ENCODE assay signal across 21 mouse cellular contexts in the genomic region with DNA sequence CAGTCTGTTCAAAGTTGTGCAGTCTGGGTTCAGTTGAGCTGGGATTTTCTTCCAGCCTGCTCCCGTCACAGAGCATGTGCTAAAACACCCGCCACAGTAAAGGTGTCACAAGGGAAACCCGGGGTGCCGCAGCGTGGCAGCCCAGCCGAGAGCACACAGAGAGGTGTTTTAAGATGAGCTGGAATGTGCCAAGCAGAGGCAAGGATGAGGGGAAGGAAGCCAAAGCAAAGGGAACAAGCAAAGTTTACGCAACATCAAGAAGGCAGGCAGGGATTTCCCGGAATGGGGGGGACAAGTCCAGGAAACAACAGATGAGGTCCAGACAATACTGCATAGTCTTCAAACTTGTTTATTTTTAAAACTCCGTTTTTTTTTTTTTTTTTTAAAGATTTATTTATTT. TPM values are rescaled to one million over a fixed set of nuclear protein-coding genes. Genes with fewer than 3 reads are reported as not detected.
DNase-seq lines count a peak whose midpoint lies in the region; ATAC-seq and TF ChIP-seq lines count a peak whose summit lies in the region.
"Had no signal": no experiment of that assay in that cellular context is flagged by ENCODE, and none has a peak within 500 bp of the region (broad histone marks: within the 10 kb centered on the region; RNA-seq: fewer than 3 reads in every experiment).

No protein-coding gene starts in this region.

- 15% methylated on average over 9 of the region's 9 CpGs for WGBS in lung, postnatal 0 days
- 83% methylated on average over 9 of the region's 9 CpGs for WGBS in forebrain, embryonic 10.5 days
- WGBS in forebrain, embryonic 15.5 days = 79% methylated on average over 9 of the region's 9 CpGs

- 0 out of 2 replicates have a peak overlapping the region, but pooled peaks have one; percentile 1 for H3K27ac ChIP-seq in lung, postnatal 0 days (ENCODE audit: low read length)
- H3K27ac ChIP-seq in forebrain, embryonic 10.5 days = no peak overlapping the region
- H3K27ac ChIP-seq in forebrain, embryonic 15.5 days (replicated peaks) = no peak overlapping the region
- H3K27ac ChIP-seq: hindbrain, embryonic 14.5 days; kidney, postnatal 0 days; liver, embryonic 14.5 days had no signal

- peak; percentile 87 for TF ChIP-seq EP300 in lung, postnatal 0 days (IDR thresholded peaks at IDR 0.05)

- H3K9ac ChIP-seq in lung, postnatal 0 days (replicated peaks; ENCODE audit: low read depth) = no peak overlapping the region
- H3K9ac ChIP-seq in forebrain, embryonic 15.5 days (replicated peaks) = no peak overlapping the region
- H3K9ac ChIP-seq: hindbrain, embryonic 14.5 days; liver, embryonic 14.5 days had no signal

- ATAC-seq in lung, postnatal 0 days = peak; percentile 60
- ATAC-seq in forebrain, embryonic 15.5 days (replicated peaks) = no peak
- ATAC-seq: intestine, embryonic 16.5 days had no signal

- peak; percentile 44 for DNase-seq in gastrocnemius, adult 18-20 months (ENCODE audit: low spot score)
- DNase-seq in gastrocnemius, postnatal 36 days = no peak
- peak; percentile 37 for DNase-seq in urinary bladder, postnatal 14 days (ENCODE audit: low spot score)
- no peak for DNase-seq in urinary bladder, postnatal 4 days (ENCODE audit: low spot score in 2 of 2)
- peak; percentile 96 for DNase-seq in lung, postnatal 0 days (ENCODE audit: low spot score)
- DNase-seq in layer of hippocampus, postnatal 10 days (ENCODE audit: low spot score in 2 of 2) = no peak
- no peak for DNase-seq in forebrain, embryonic 10.5 days (ENCODE audit: extremely low spot score, low spot score)
- DNase-seq: cerebellum, postnatal 25 days; embryo, embryonic 11 days; gastrocnemius, postnatal 25 days; midbrain, embryonic 14.5 days; thymus, postnatal 4 days had no signal

- H3K4me1 ChIP-seq in lung, postnatal 0 days (ENCODE audit: insufficient read depth, low read depth, low read length) = peaks cover 13% of the 10 kb centered on the region
- H3K4me1 ChIP-seq in forebrain, embryonic 10.5 days = peaks cover 67% of the 10 kb centered on the region
- H3K4me1 ChIP-seq in forebrain, embryonic 15.5 days = peaks cover 48% of the 10 kb centered on the region

- no peak overlapping the region for H3K4me3 ChIP-seq in lung, postnatal 0 days (ENCODE audit: low read depth, low read length)
- H3K4me3 ChIP-seq in forebrain, embryonic 10.5 days = no peak overlapping the region
- no peak overlapping the region for H3K4me3 ChIP-seq in forebrain, embryonic 15.5 days
- H3K4me3 ChIP-seq: myocyte had no signal

- H3K36me3 ChIP-seq in lung, postnatal 0 days (ENCODE audit: insufficient read depth, low read length) = no peaks in the 10 kb centered on the region
- H3K36me3 ChIP-seq in forebrain, embryonic 10.5 days (replicated peaks) = no peaks in the 10 kb centered on the region
- no peaks in the 10 kb centered on the region for H3K36me3 ChIP-seq in forebrain, embryonic 15.5 days

- intact Hi-C loops in gastrocnemius, postnatal 36 days (cut with DNase I) = no loop called here

- H3K4me2 ChIP-seq in lung, postnatal 0 days (replicated peaks; ENCODE audit: low read depth, low read length) = no peak overlapping the region
- H3K4me2 ChIP-seq in forebrain, embryonic 15.5 days (replicated peaks) = no peak overlapping the region
- H3K4me2 ChIP-seq: heart, embryonic 11.5 days; hindbrain, embryonic 14.5 days had no signal

- H3K27me3 ChIP-seq in lung, postnatal 0 days (replicated peaks; ENCODE audit: insufficient read depth, low read length) = no peaks in the 10 kb centered on the region
- peaks cover 48% of the 10 kb centered on the region for H3K27me3 ChIP-seq in forebrain, embryonic 10.5 days (ENCODE audit: poor library complexity, severe bottlenecking)
- no peaks in the 10 kb centered on the region for H3K27me3 ChIP-seq in forebrain, embryonic 15.5 days
- H3K27me3 ChIP-seq: CH12.LX had no signal

- TF ChIP-seq CTCF in lung, postnatal 0 days (IDR thresholded peaks at IDR 0.05) = no peak

- no peaks in the 10 kb centered on the region for H3K9me3 ChIP-seq in lung, postnatal 0 days (ENCODE audit: low read length)
- H3K9me3 ChIP-seq in forebrain, embryonic 10.5 days = no peaks in the 10 kb centered on the region
- H3K9me3 ChIP-seq in forebrain, embryonic 15.5 days = no peaks in the 10 kb centered on the region

RNA-seq across cellular contexts. Expression of a gene that starts 12.5 kb away (rescaled TPM):
- 10 to 100 TPM; 10.5 to 15.0 TPM for total RNA-seq in gastrocnemius, adult 18-20 months (2021)
- total RNA-seq in gastrocnemius, postnatal 36 days (2021) = 10 to 100 TPM in 1 of 2 experiments, 1 to 10 TPM in 1; 8.4 to 13.6 TPM
- 27.3 and 32.0 TPM in 2 replicates for polyA plus RNA-seq in lung, postnatal 0 days (2015; fragmentation: Nextera tagmentation; extraction: Ambion mirVana)
- total RNA-seq in layer of hippocampus, postnatal 10 days (2021) = 10 to 100 TPM; 33.0 to 42.3 TPM
- 2.5 and 2.9 TPM in 2 replicates for polyA plus RNA-seq in forebrain, embryonic 10.5 days (2016; fragmentation: Nextera tagmentation; extraction: Ambion mirVana)
- polyA plus RNA-seq in forebrain, embryonic 15.5 days (2015; fragmentation: Nextera tagmentation; extraction: Ambion mirVana) = 15.8 and 16.4 TPM in 2 replicates
- total RNA-seq: CH12.LX; megakaryocyte, adult 5-6 weeks had no signal

RNA-seq across cellular contexts. Expression of a gene that starts 13.2 kb away (rescaled TPM):
- total RNA-seq in gastrocnemius, adult 18-20 months (2021) = under 1 TPM; 0.34 to 0.50 TPM
- total RNA-seq in gastrocnemius, postnatal 36 days (2021) = under 1 TPM; 0.46 to 0.74 TPM
- 10.9 and 16.4 TPM in 2 replicates for polyA plus RNA-seq in lung, postnatal 0 days (2015; fragmentation: Nextera tagmentation; extraction: Ambion mirVana)
- total RNA-seq in layer of hippocampus, postnatal 10 days (2021) = 1 to 10 TPM; 3.4 to 3.8 TPM
- 0.62 and 1.1 TPM in 2 replicates for polyA plus RNA-seq in forebrain, embryonic 10.5 days (2016; fragmentation: Nextera tagmentation; extraction: Ambion mirVana)
- polyA plus RNA-seq in forebrain, embryonic 15.5 days (2015; fragmentation: Nextera tagmentation; extraction: Ambion mirVana) = 2.0 and 2.4 TPM in 2 replicates
- total RNA-seq: CH12.LX; megakaryocyte, adult 5-6 weeks had no signal

RNA-seq across cellular contexts. Expression of a gene that starts 39.7 kb away (rescaled TPM):
- 10 to 100 TPM; 11.2 to 11.9 TPM for total RNA-seq in gastrocnemius, adult 18-20 months (2021)
- total RNA-seq in gastrocnemius, postnatal 36 days (2021) = 10 to 100 TPM in 1 of 2 experiments, 1 to 10 TPM in 1; 9.4 to 10.2 TPM
- 23.5 and 27.9 TPM in 2 replicates for polyA plus RNA-seq in lung, postnatal 0 days (2015; fragmentation: Nextera tagmentation; extraction: Ambion mirVana)
- 1 to 10 TPM in 1 of 2 experiments, under 1 TPM in 1; 0.94 to 1.5 TPM for total RNA-seq in layer of hippocampus, postnatal 10 days (2021)
- 3.5 and 4.0 TPM in 2 replicates for polyA plus RNA-seq in forebrain, embryonic 10.5 days (2016; fragmentation: Nextera tagmentation; extraction: Ambion mirVana)
- polyA plus RNA-seq in forebrain, embryonic 15.5 days (2015; fragmentation: Nextera tagmentation; extraction: Ambion mirVana) = 1.3 and 1.4 TPM in 2 replicates

Comparison
In these comparisons a context has a peak if more than half of its experiments do, and no peak if none do; other contexts are left out.
1. DNase-seq: peak in gastrocnemius, adult 18-20 months (single experiment), urinary bladder, postnatal 14 days (single experiment) and lung, postnatal 0 days (single experiment); none in gastrocnemius, postnatal 36 days (0 of 2), urinary bladder, postnatal 4 days (0 of 2), layer of hippocampus, postnatal 10 days (0 of 2) and forebrain, embryonic 10.5 days (single experiment).
2. RNA of a gene that starts 39.7 kb away (total RNA-seq): 11.2 to 11.9 TPM in gastrocnemius, adult 18-20 months and 9.4 to 10.2 TPM in gastrocnemius, postnatal 36 days; 0.94 to 1.5 TPM in layer of hippocampus, postnatal 10 days; every median in the first group is over 4 times any median in the second.